Mouse (Mus musculus) adrenal gland, adult 18-20 months (tissue): ENCODE measurements around the gene Rhob. TPM values are rescaled to one million over a fixed set of nuclear protein-coding genes. Genes with fewer than 3 reads are reported as not detected.

Experiments used
- DNase-seq, 2 experiments: peaks; one replicate each; pipeline ENCODE4 v3.0.0; 2021 to 2022; ENCODE audit warnings: low spot score in 2 of 2
- total RNA-seq, 2 experiments: library from RNA; stranded (reverse); gene quantifications; 1 replicate in 1 of 2; 2 replicates in 1 of 2; pipeline ENCODE4 v1.2.3; 2021

Gene Rhob
- total RNA-seq, 2 experiments from 2014 or later: 186 to 189 TPM

- DNase-seq: no peak
These were observed 7.3 kb upstream of the Rhob start for GRCm38 (mm10) chr12:8506954-8507707.

GRCm38 (mm10) chr12:8504131-8504530, 4.3 kb upstream of the Rhob start:
- DNase-seq: no peak

- DNase-seq: peak in 1 of 2 experiments; percentile 44
These were observed 2.7 kb upstream of the Rhob start for GRCm38 (mm10) chr12:8502546-8502945.

- DNase-seq: no peak
These were observed 1.9 kb upstream of the Rhob start for GRCm38 (mm10) chr12:8501571-8502305.

- no peak for DNase-seq
These were observed 1.1 kb upstream of the Rhob start for GRCm38 (mm10) chr12:8500597-8501570.

- DNase-seq: peak in 1 of 2 experiments; percentile 54
These were observed 573 bp downstream of the Rhob start for GRCm38 (mm10) chr12:8499001-8499870.

- DNase-seq: peak; percentile 41 to 51
These were observed 1.2 kb downstream of the Rhob start for GRCm38 (mm10) chr12:8498591-8499000.

GRCm38 (mm10) chr12:8498148-8498571, 1.6 kb downstream of the Rhob start:
- DNase-seq: peak in 1 of 2 experiments; percentile 35

GRCm38 (mm10) chr12:8497314-8497706, 2.5 kb downstream of the Rhob start:
- no peak for DNase-seq

GRCm38 (mm10) chr12:8496679-8497313, 3.0 kb downstream of the Rhob start:
- DNase-seq: no peak

- DNase-seq: peak; percentile 43 to 46
These were observed 3.7 kb downstream of the Rhob start for GRCm38 (mm10) chr12:8495881-8496678.

- no peak for DNase-seq
These were observed 5.1 kb downstream of the Rhob start for GRCm38 (mm10) chr12:8494675-8495074.

- DNase-seq: no peak
These were observed 6.4 kb downstream of the Rhob start for GRCm38 (mm10) chr12:8493386-8493785.

- DNase-seq: no peak
These were observed 10.7 kb downstream of the Rhob start for GRCm38 (mm10) chr12:8489098-8489497.

- DNase-seq: no peak
These were observed 11.2 kb downstream of the Rhob start for GRCm38 (mm10) chr12:8488652-8488980.

GRCm38 (mm10) chr12:8487959-8488651, 11.7 kb downstream of the Rhob start:
- DNase-seq: peak; percentile 74 to 78

- DNase-seq: no peak
These were observed 12.5 kb downstream of the Rhob start for GRCm38 (mm10) chr12:8487281-8487680.

- no peak for DNase-seq
These were observed 14.6 kb downstream of the Rhob start for GRCm38 (mm10) chr12:8485247-8485646.
